Mouse (Mus musculus) frontal cortex, adult (tissue): ENCODE measurements at regions not wholly inside any gene's neighbourhood (a gene's known extent, or its start where the extent isn't known, plus 50 kb on each side); places are given as distances from the start of the nearest gene placed in this dataset.

Source experiments
- ATAC-seq: cut with Nextera tagmentation; 2 replicates; pipeline ENCODE4 v1.9.2; 2017; ENCODE audit warnings: mild to moderate bottlenecking, moderate library complexity, mixed read lengths; ENCODE audit not compliant: low TSS enrichment

DNA sequence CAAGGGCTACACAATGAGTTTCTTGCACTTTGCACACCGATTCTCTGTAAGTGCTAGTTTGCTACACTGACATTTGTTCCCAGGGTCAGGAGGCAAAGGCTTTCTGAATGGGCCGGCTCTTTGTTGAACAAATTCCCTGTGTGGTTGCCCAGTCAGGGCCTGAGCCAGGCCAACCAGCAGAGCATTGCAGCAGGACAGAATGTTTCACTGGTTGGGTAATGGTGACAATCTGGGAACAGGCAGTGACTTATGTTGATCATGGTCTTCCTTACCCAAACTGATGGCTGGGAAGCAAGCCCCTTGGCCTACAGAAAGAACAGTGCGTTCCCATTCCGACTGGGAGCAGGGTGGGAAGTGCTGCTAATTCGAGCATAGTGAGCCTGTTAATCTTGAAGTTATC is 363.7 kb upstream of the Satb1 start:
- no peak for ATAC-seq

DNA sequence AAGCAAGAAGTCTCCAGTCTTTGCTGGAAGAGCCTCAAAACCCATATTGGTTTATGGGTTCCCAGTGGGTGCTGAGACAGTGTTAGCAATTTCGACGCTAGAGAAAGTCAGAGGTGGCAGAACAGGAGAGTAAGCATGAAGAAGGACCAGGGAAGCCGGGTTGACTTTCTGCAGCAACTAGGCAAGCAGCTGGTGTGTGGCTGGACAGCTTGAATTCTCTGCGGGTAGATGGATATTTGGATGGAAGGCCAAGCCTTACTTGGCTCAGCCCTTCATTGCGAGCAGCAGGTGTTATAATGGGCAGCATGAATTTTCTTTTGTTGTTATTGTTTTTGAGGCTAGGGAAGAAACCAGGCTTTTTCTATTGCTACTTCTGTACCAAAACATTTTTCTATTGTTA is 362.7 kb upstream of the Satb1 start:
- ATAC-seq: no peak

DNA sequence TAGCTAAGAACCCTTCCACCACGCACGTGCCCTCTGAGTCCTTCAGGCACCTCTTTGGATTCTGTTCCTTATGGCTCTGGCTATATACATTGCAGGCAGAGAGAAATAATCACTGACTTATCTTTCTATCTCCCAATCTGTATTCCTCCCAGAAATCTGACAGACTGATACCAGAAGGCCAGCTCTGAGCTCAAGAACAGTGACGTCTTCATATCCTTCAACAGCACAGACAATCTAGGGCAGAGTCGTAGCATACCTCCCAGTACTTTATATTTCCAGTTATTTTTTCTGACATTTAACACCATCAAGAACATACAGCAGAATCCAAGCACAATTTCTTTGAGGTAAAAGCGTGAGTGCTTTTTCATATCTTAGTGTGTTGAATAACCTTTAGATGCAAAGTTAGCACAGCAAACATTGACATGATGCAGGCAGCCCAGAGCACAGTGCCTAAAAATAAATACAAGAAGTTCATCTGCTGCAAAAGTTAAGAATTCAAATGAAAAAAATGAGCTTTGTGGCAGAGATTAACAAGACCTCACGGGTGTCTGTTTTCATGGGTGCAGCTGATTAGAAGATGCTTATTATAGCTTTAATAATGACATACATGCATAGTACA is 358.1 kb upstream of the Satb1 start:
- ATAC-seq: peak; percentile 92

GRCm38 (mm10) chr17:52182706-52183105 is 349.6 kb upstream of the Satb1 start:
- ATAC-seq: no peak

GRCm38 (mm10) chr17:52177996-52178395 is 344.9 kb upstream of the Satb1 start:
- no peak for ATAC-seq

GRCm38 (mm10) chr17:52168076-52168838 is 335.2 kb upstream of the Satb1 start:
- ATAC-seq: peak; percentile 77

GRCm38 (mm10) chr17:52167658-52168057 is 334.6 kb upstream of the Satb1 start:
- peak; percentile 67 for ATAC-seq

DNA sequence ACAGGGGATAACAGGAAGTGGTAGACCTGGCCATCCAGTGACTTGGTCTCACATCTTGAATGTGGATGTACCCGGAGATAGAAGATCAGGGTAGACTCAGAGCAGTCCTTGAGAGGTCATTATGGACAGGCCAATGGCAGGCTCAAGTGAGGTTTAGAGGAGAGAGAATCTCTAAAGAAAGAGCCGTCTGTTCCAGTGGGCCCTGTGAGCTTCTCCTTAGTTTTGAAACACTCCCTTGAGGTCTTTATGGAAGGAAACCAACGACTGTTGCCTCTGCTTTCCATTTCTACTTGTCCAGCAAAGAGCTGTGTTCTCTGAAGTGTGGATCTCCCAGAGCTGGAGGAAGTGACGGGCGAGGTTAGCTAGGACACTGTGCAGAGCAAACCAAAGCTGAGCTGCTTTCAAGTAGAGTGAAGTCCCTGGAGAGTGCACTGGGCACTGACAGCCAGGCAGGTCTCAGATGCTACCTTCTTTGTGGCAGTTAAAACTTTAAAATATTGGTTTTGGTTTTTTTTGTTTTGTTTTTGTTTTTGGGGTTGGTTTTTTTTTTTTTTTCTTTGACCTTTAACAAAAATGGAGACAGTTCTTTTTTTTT is 332.9 kb upstream of the Satb1 start:
- no peak for ATAC-seq

GRCm38 (mm10) chr17:52162559-52163397 is 329.7 kb upstream of the Satb1 start:
- no peak for ATAC-seq

DNA sequence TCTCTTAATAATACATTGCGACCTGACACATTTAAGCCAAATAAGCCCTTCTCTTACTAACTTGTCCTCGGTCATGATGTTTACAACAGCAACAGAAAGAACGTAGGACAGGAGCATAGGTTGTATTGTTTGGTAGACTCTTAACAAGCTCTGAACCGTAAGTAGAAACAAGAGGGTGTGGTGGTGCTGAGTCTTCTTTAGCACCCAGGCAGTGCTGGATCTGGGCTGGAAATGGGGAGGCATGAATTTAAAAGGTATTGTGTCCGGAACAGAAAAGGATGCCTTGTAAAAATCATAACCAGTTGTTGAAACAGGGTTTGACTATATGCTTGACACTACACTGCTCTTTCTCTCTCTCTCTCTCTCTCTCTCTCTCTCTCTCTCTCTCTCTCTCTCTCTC is 317.4 kb upstream of the Satb1 start:
- ATAC-seq: no peak

DNA sequence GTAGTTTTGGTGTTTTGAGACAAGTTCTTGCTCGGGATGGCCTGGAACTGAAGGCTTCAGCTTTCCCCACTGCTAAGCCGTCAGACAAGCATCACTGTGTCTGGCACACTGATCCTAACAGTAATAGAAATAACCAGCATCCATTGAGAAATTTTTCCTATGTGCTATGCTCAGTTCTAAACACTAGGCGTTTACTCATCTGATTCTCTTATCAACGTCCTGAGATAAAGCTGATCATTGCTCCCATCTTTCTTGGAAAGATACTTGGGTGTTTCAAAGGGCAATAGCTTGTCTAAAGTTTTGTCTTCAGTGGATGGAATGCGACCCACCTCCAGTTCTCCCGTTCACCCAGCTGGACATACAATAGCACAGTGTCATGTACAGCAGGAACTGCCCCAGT is 316.7 kb upstream of the Satb1 start:
- ATAC-seq: no peak

DNA sequence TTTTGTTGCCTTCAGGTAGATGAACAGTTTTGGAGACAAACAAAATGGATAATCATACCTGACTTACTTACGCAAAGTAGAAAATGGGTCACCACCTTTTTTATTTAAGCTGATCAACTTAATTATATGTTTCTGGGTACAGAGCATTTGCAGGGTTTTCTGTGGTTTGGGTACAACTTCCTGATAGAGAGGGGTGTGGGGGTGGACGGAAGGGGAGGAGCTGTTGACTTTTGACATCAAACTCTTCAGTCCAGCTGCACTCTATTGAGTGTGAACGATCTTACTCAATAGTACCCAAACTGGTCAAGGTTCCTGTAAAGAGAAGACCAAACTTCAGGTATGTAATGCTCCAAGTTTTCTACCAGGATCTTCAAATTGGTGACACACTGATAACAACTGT is 316.0 kb upstream of the Satb1 start:
- no peak for ATAC-seq

DNA sequence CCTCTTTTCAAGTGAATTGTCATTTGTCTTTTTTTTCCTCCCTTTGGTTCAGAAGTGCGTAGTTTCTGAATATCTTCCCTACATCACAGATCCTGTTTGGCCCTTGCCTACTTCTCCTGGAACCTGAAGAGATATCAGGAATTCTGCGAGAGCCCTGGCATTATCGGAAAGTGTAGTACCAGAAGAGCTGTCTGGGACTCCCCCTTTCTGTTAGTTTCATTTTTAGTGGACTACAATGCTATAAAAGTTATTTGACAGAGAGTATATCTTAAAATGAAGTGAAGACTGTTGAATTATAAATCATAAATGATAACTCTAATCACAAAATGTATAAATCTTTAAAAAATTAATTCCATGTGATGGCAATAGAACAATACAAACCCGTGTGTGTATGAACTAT is 270.8 kb upstream of the Satb1 start:
- no peak for ATAC-seq

GRCm38 (mm10) chr17:52085834-52086233 is 252.7 kb upstream of the Satb1 start:
- ATAC-seq: no peak

DNA sequence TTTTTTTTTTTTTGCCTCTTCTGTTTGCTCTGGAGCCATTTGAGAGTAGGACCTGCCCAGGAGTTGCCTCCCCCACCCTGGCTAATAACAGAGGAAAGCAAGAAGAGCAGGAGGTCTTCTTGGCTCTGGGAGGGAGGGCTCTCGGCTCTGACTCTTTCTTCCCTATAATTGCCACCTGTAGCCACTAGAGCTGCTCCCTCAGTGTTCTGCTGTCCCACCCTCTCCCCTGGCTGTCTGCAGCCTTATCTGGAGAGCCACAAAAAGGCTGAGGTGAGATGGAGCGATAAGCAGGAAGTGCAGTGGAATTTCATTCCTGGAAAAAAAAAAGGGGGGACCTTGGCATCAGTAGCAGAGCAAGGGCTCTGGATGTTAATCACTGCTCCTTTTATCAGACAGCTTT is 251.4 kb upstream of the Satb1 start:
- no peak for ATAC-seq

- ATAC-seq: no peak
These were observed 246.2 kb upstream of the Satb1 start for GRCm38 (mm10) chr17:52079316-52079715.

- ATAC-seq: no peak
These were observed 245.4 kb upstream of the Satb1 start for GRCm38 (mm10) chr17:52078496-52078895.

DNA sequence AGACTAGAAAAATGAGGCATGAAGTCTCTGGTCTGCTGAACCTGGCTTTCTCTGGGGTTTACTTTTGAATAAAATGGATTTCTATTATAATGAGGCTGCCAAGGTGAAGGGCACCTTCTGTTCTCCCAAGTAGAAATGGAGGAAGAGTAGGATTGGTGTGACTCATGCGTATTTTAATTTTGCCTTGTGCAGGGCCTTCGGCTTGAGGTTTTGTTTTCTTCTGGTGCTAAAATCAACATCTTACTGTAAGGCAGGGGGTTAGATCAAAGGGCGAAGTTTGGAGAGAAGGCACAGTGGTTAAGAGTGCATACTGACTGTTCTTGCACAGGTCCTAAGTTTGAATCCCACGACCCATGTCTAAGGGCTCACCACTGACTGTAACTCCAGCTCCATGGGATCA is 244.9 kb upstream of the Satb1 start:
- ATAC-seq: no peak

DNA sequence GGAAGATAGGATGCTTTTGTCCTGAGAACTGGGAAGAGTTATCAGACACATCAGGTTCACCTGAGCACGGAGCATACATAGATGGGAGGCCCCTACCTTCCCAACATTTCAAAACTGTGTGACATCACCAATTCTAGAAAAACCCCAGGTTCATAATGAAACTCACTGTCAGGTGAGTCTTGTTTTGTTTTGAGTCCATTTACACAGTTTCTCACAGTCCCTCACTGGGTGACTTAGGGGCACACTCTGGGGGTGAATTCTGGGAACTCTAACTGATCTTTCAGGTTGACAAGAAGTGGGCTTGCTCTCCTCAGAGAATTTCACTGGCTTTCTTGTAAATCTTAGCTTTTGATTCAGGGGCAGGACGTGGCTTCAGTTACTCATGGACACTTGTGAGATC is 243.7 kb upstream of the Satb1 start:
- no peak for ATAC-seq

GRCm38 (mm10) chr17:52067721-52068120 is 234.6 kb upstream of the Satb1 start:
- no peak for ATAC-seq

DNA sequence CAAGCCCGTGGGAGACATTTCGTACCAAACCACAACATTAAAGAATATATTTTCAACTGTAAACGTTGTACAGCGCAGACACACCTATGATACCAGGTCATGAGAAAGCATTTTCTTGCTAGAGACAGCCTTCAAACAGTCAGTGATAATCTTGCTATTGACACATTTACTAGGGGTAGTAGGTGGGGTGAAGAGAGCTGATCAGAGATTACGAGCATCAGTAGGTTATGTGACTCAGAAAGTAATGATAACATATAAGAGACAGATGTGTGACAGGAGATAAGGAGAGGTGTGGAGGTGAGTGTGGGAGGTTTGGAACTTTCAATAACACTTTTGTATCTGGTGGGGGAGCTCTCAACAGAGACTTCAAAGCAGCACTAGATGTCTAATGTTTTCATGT is 231.5 kb upstream of the Satb1 start:
- ATAC-seq: no peak

DNA sequence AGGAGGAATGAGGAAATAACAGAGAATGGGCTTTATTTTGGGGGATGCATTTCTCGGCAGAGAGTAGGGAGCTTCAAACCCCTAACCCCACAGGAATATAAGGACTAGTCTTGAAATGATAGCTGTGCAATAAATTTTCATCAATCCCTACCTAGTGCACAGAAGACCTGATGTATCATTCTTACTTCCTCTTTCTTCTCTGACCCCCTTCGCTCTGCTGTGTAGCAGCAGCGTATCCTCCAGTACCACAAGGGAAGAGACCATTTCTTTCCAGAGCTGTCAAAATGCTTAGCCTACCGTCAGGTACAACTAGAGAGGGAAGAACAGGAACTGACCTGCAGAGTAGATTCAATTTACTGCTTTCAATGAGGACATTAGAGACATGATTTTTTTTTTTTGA is 230.0 kb upstream of the Satb1 start:
- no peak for ATAC-seq
